Mouse (Mus musculus): ENCODE data around the gene Thrb.

GRCm38 (mm10) chr14:17719494-17719893, 59.4 kb downstream of the Thrb start:
- TF ChIP-seq GATA1 (IDR thresholded peaks at IDR 0.05; ENCODE audit: low read length), result no peak
- no peak for TF ChIP-seq TAL1 (IDR thresholded peaks at IDR 0.05; ENCODE audit: low read length)
